Mouse (Mus musculus): ENCODE data around the gene Tmem223. TPM values are rescaled to one million over a fixed set of nuclear protein-coding genes. Genes with fewer than 3 reads are reported as not detected.
A peak's percentile ranks its signal among the peaks of the same experiment; 100 is the strongest.

The Tmem223 gene
- total RNA-seq (2014; rRNA removed) = 236 and 241 TPM in 2 replicates
- 269 and 334 TPM in 2 replicates for polyA plus RNA-seq (2015; fragmentation: Nextera tagmentation; extraction: Ambion mirVana)

GRCm38 (mm10) chr19:8770567-8771270, at the start of gene Tmem223:
Tmem223 (plus strand) TSS chr19:8770996.
- peaks cover 48% of the 10 kb centered on the region for H3K36me3 ChIP-seq (ENCODE audit: insufficient read depth)
- peak; percentile 89 for DNase-seq
- 18% methylated on average over 29 of the region's 29 CpGs for WGBS

GRCm38 (mm10) chr19:8721378-8721777, 49.4 kb upstream of the Tmem223 start:
- H3K36me3 ChIP-seq (ENCODE audit: insufficient read depth) = peaks cover 16% of the 10 kb centered on the region
- ATAC-seq = no peak
- WGBS = 76% methylated on average over 1 of the region's 1 CpGs
- TF ChIP-seq CTCF (IDR thresholded peaks at IDR 0.05; ENCODE audit: low read depth) = no peak
- no peaks in the 10 kb centered on the region for H3K27me3 ChIP-seq (ENCODE audit: insufficient read depth, low read length)
- H3K4me2 ChIP-seq (ENCODE audit: low read depth) = peak overlapping the region; percentile 55
- no peak overlapping the region for H3K9ac ChIP-seq
- H3K27ac ChIP-seq (ENCODE audit: low read depth, low read length) = no peak overlapping the region
- peaks cover 12% of the 10 kb centered on the region for H3K4me1 ChIP-seq (ENCODE audit: insufficient read depth)
- H3K9me3 ChIP-seq (ENCODE audit: low read length) = no peaks in the 10 kb centered on the region
- no peak overlapping the region for H3K4me3 ChIP-seq (ENCODE audit: low read depth, low read length)
- DNase-seq = no peak

More at GRCm38 (mm10) chr19:8770567-8771270, at the start of gene Tmem223:
- H3K4me3 ChIP-seq (ENCODE audit: low read depth, low read length) = peak within 1 kb of the TSS; percentile 74
- H3K4me1 ChIP-seq (ENCODE audit: insufficient read depth) = peaks cover 21% of the 10 kb centered on the region
- no peaks in the 10 kb centered on the region for H3K27me3 ChIP-seq (ENCODE audit: insufficient read depth, low read length)
- peak within 1 kb of the TSS; percentile 97 for H3K9ac ChIP-seq
- H3K27ac ChIP-seq (ENCODE audit: low read depth, low read length) = peak within 1 kb of the TSS; percentile 94
- H3K9me3 ChIP-seq (ENCODE audit: low read length) = no peaks in the 10 kb centered on the region
- H3K4me2 ChIP-seq (ENCODE audit: low read depth) = peak within 1 kb of the TSS; percentile 62
- peak; percentile 67 for ATAC-seq
- peak; percentile 57 for TF ChIP-seq CTCF (IDR thresholded peaks at IDR 0.05; ENCODE audit: low read depth)

GRCm38 (mm10) chr19:8722021-8722420, 48.8 kb upstream of the Tmem223 start:
- DNase-seq = no peak
- peak overlapping the region; percentile 55 for H3K4me2 ChIP-seq (ENCODE audit: low read depth)
- peaks cover 12% of the 10 kb centered on the region for H3K4me1 ChIP-seq (ENCODE audit: insufficient read depth)
- ATAC-seq = no peak
- H3K9ac ChIP-seq = peak overlapping the region; percentile 84
- no peaks in the 10 kb centered on the region for H3K27me3 ChIP-seq (ENCODE audit: insufficient read depth, low read length)
- H3K36me3 ChIP-seq (ENCODE audit: insufficient read depth) = peaks cover 23% of the 10 kb centered on the region
- WGBS = 57% methylated on average over 4 of the region's 4 CpGs
- no peaks in the 10 kb centered on the region for H3K9me3 ChIP-seq (ENCODE audit: low read length)
- peak overlapping the region; percentile 85 for H3K4me3 ChIP-seq (ENCODE audit: low read depth, low read length)
- TF ChIP-seq CTCF (IDR thresholded peaks at IDR 0.05; ENCODE audit: low read depth) = no peak
- 0 out of 2 replicates have a peak overlapping the region, but pooled peaks have one; percentile 99 for H3K27ac ChIP-seq (ENCODE audit: low read depth, low read length)

GRCm38 (mm10) chr19:8722559-8722906, 48.3 kb upstream of the Tmem223 start:
- ATAC-seq (no peak), DNase-seq (no peak)
- no peak for TF ChIP-seq CTCF (IDR thresholded peaks at IDR 0.05; ENCODE audit: low read depth)
- no peaks in the 10 kb centered on the region for H3K27me3 ChIP-seq (ENCODE audit: insufficient read depth, low read length)
- peak overlapping the region; percentile 99 for H3K27ac ChIP-seq (ENCODE audit: low read depth, low read length)
- H3K9me3 ChIP-seq (ENCODE audit: low read length) = no peaks in the 10 kb centered on the region
- H3K4me3 ChIP-seq (ENCODE audit: low read depth, low read length) = peak overlapping the region; percentile 85
- peaks cover 12% of the 10 kb centered on the region for H3K4me1 ChIP-seq (ENCODE audit: insufficient read depth)
- peak overlapping the region; percentile 55 for H3K4me2 ChIP-seq (ENCODE audit: low read depth)
- H3K9ac ChIP-seq = peak overlapping the region; percentile 84
- 2% methylated on average over 5 of the region's 5 CpGs for WGBS
- peaks cover 23% of the 10 kb centered on the region for H3K36me3 ChIP-seq (ENCODE audit: insufficient read depth)

GRCm38 (mm10) chr19:8722907-8723573, 47.8 kb upstream of the Tmem223 start, which contains the start of gene Slc3a2:
Slc3a2 (minus strand) TSS chr19:8723369.
- H3K9ac ChIP-seq = peak within 1 kb of the TSS; percentile 84
- no peaks in the 10 kb centered on the region for H3K27me3 ChIP-seq (ENCODE audit: insufficient read depth, low read length)
- TF ChIP-seq CTCF (IDR thresholded peaks at IDR 0.05; ENCODE audit: low read depth) = no peak; the same call in 1 of the 2 replicates
- peak within 1 kb of the TSS; percentile 99 for H3K27ac ChIP-seq (ENCODE audit: low read depth, low read length)
- peak within 1 kb of the TSS; percentile 57 for H3K4me2 ChIP-seq (ENCODE audit: low read depth)
- ATAC-seq = peak; percentile 98
- peak; percentile 99 for DNase-seq
- peak within 1 kb of the TSS; percentile 85 for H3K4me3 ChIP-seq (ENCODE audit: low read depth, low read length)
- H3K36me3 ChIP-seq (ENCODE audit: insufficient read depth) = peaks cover 23% of the 10 kb centered on the region
- H3K4me1 ChIP-seq (ENCODE audit: insufficient read depth) = peaks cover 12% of the 10 kb centered on the region
- H3K9me3 ChIP-seq (ENCODE audit: low read length) = no peaks in the 10 kb centered on the region
- 2% methylated on average over 50 of the region's 50 CpGs for WGBS

- DNase-seq (peak; percentile 53), ATAC-seq (no peak)
- H3K9me3 ChIP-seq (ENCODE audit: low read length) = no peaks in the 10 kb centered on the region
- H3K36me3 ChIP-seq (ENCODE audit: insufficient read depth) = peaks cover 23% of the 10 kb centered on the region
- under 1% methylated on average over 20 of the region's 20 CpGs for WGBS
- peak overlapping the region; percentile 84 for H3K9ac ChIP-seq
- no peaks in the 10 kb centered on the region for H3K27me3 ChIP-seq (ENCODE audit: insufficient read depth, low read length)
- H3K4me3 ChIP-seq (ENCODE audit: low read depth, low read length) = peak overlapping the region; percentile 85
- no peak for TF ChIP-seq CTCF (IDR thresholded peaks at IDR 0.05; ENCODE audit: low read depth)
- H3K4me1 ChIP-seq (ENCODE audit: insufficient read depth) = peaks cover 12% of the 10 kb centered on the region
- peak overlapping the region; percentile 57 for H3K4me2 ChIP-seq (ENCODE audit: low read depth)
- peak overlapping the region; percentile 77 for H3K27ac ChIP-seq (ENCODE audit: low read depth, low read length)
These were observed 47.0 kb upstream of the Tmem223 start for GRCm38 (mm10) chr19:8723574-8724346.
